Mouse (Mus musculus) liver, embryonic 15.5 days (tissue): ENCODE results near the gene Bglap2. TPM values are rescaled to one million over a fixed set of nuclear protein-coding genes. Genes with fewer than 3 reads are reported as not detected.

Source experiments
- ATAC-seq: fragments of 200-750 bp; cut with Nextera tagmentation; 2 replicates; pipeline ENCODE4 v1.8.0; 2017; ENCODE audit warnings: moderate number of reproducible peaks, mild to moderate bottlenecking, moderate library complexity; ENCODE audit not compliant: insufficient read depth
- H3K27ac ChIP-seq: fragments of 300-500 bp; sonication (generic); replicated peaks from 2 replicates; pipeline ENCODE4 v1.5.1; 2015; ENCODE audit warnings: mild to moderate bottlenecking, inconsistent platforms
- H3K27me3 ChIP-seq: fragments of 300-500 bp; sonication (generic); 2 replicates; pipeline ENCODE4 v1.6.1; 2015; ENCODE audit warnings: mild to moderate bottlenecking, inconsistent platforms
- H3K36me3 ChIP-seq: fragments of 300-500 bp; sonication (generic); replicated peaks from 2 replicates; pipeline ENCODE4 v1.6.1; 2015; ENCODE audit warnings: moderate library complexity, mild to moderate bottlenecking, inconsistent platforms
- H3K4me1 ChIP-seq: fragments of 300-500 bp; sonication (generic); replicated peaks from 2 replicates; pipeline ENCODE4 v1.6.1; 2015; ENCODE audit warnings: inconsistent platforms
- H3K4me2 ChIP-seq: fragments of 300-500 bp; sonication (generic); 2 replicates; pipeline ENCODE4 v1.6.1; 2015; ENCODE audit warnings: moderate library complexity, mild to moderate bottlenecking, inconsistent platforms
- H3K4me3 ChIP-seq: fragments of 300-500 bp; sonication (generic); replicated peaks from 2 replicates; pipeline ENCODE4 v1.5.1; 2015; ENCODE audit warnings: mild to moderate bottlenecking, inconsistent platforms
- H3K9ac ChIP-seq: fragments of 300-500 bp; sonication (generic); 2 replicates; pipeline ENCODE4 v1.6.1; 2015; ENCODE audit warnings: moderate library complexity, mild to moderate bottlenecking, inconsistent platforms
- H3K9me3 ChIP-seq: fragments of 300-500 bp; sonication (generic); replicated peaks from 2 replicates; pipeline ENCODE4 v1.6.1; 2016; ENCODE audit warnings: inconsistent platforms
- WGBS: fragments of 180-500 bp; shearing (Covaris S2); methylation state at CpG from one replicate; pipeline ENCODE4 v1.1.7; 2015; ENCODE audit warnings: mixed read lengths; ENCODE audit not compliant: insufficient replicate concordance; 5-methylcytosine and 5-hydroxymethylcytosine counted together
- polyA plus RNA-seq: library from polyadenylated mRNA; unstranded; fragments of >200 nt; fragmentation: Nextera tagmentation; extraction: Ambion mirVana; gene quantifications from 2 replicates; pipeline ENCODE4 v1.2.1, GENCODE M21; 2015

Gene Bglap2
- polyA plus RNA-seq, 1 experiment from 2014 or later = not detected

GRCm38 (mm10) chr3:88364337-88364736 is 14.2 kb downstream of the Bglap2 start, which contains the start of gene Paqr6:
Paqr6 (plus strand) TSS chr3:88364584.
- H3K27ac ChIP-seq = peak within 1 kb of the TSS; percentile 94
- ATAC-seq = peak; percentile 62

GRCm38 (mm10) chr3:88363700-88364099 is 14.8 kb downstream of the Bglap2 start:
- H3K4me1 ChIP-seq = peaks cover 75% of the 10 kb centered on the region

More at GRCm38 (mm10) chr3:88364337-88364736, 14.2 kb downstream of the Bglap2 start, which contains the start of gene Paqr6:
- Histone ChIP-seq H3K4me1 (peaks cover 74% of the 10 kb centered on the region), H3K9me3 (no peaks in the 10 kb centered on the region), H3K4me3 (peak within 1 kb of the TSS; percentile 59), H3K4me2 (peak within 1 kb of the TSS; percentile 80), H3K9ac (peak within 1 kb of the TSS; percentile 56), H3K27me3 (peaks cover 36% of the 10 kb centered on the region), H3K36me3 (peaks cover 33% of the 10 kb centered on the region)
- WGBS = 6% methylated on average over 16 of the region's 16 CpGs

DNA sequence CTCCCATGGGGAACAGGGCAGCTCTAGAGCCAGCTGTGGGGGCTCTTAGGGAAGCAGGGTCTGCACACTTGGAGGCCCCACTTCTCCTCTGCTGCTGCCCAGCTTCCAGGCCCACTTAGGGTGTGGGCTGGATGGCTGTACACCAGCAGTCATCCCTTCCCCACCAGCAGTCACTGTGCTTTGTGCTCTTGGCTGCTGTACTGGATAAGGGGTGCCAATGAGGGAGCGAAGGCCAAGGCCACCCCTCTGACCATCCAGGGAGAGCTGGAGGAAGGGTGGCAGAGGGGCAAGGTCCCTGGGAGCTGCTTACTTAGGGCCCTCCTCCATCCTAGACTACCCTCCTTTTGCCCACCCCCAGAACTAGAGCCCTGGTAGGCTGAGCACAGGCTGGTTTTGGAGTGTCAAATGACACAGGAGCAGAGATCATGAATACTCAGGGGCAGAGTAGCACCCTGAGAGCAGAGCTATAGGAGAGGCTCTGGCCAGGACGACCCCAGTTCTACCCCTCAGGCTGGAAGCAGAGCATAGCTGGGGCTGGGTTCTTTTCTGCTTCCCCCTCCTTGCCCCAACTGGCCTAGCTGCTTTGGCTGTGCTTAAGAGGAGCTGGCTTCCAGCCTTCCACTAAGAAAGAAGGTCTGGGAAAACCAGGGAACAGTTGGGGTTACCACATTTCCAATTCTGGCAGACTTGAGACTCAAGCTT is 16.7 kb downstream of the Bglap2 start:
- 0 out of 2 replicates have a peak overlapping the region, but pooled peaks have one; percentile 80 for H3K4me2 ChIP-seq
- 68% methylated on average over 2 of the region's 2 CpGs for whole genome bisulfite sequencing
- no peak overlapping the region for H3K4me3 ChIP-seq
- peaks cover 59% of the 10 kb centered on the region for H3K36me3 ChIP-seq
- no peaks in the 10 kb centered on the region for H3K9me3 ChIP-seq
- ATAC-seq = no peak
- peaks cover 69% of the 10 kb centered on the region for H3K4me1 ChIP-seq
- peak overlapping the region; percentile 11; the same call in 1 of the 2 replicates for H3K9ac ChIP-seq
- H3K27me3 ChIP-seq = peaks cover 28% of the 10 kb centered on the region
- H3K27ac ChIP-seq = peak overlapping the region; percentile 94

More at GRCm38 (mm10) chr3:88363700-88364099, 14.8 kb downstream of the Bglap2 start:
- Histone ChIP-seq H3K9ac (peak overlapping the region; percentile 56), H3K36me3 (peaks cover 40% of the 10 kb centered on the region), H3K9me3 (no peaks in the 10 kb centered on the region), H3K27me3 (peaks cover 36% of the 10 kb centered on the region), H3K4me2 (peak overlapping the region; percentile 80), H3K4me3 (peak overlapping the region; percentile 59), H3K27ac (peak overlapping the region; percentile 94)
- peak; percentile 94 for ATAC-seq
- 31% methylated on average over 4 of the region's 4 CpGs for WGBS

- Histone ChIP-seq H3K4me1 (peaks cover 67% of the 10 kb centered on the region), H3K27me3 (peaks cover 21% of the 10 kb centered on the region), H3K4me2 (no peak overlapping the region), H3K27ac (0 out of 2 replicates have a peak overlapping the region, but pooled peaks have one; percentile 10), H3K9me3 (no peaks in the 10 kb centered on the region), H3K4me3 (no peak overlapping the region), H3K36me3 (peaks cover 66% of the 10 kb centered on the region), H3K9ac (no peak overlapping the region)
- WGBS = 46% methylated on average over 6 of the region's 6 CpGs
- ATAC-seq = no peak
These were observed 17.4 kb downstream of the Bglap2 start for GRCm38 (mm10) chr3:88361096-88361495.

DNA sequence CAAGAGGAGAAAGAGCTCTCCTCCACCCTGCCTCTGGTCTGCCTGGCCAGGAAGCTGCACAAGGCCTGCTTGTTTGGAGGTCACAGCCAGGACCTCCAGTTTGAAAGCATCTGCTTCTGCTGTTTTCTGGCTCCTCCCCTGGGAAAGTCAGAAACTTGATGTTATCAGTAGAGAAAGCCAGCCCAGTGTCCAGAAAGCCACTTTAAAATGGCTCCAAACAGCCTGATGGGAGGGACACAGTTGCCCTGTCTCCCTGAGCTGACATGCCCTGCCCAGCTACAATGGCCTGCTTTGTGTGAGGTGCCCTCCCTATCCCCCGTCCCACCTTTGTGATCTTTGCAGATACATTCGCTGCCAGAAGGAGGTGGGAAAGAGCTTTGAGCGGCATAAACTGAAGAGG is 18.5 kb downstream of the Bglap2 start:
- peaks cover 56% of the 10 kb centered on the region for H3K4me1 ChIP-seq
- H3K27ac ChIP-seq = no peak overlapping the region
- ATAC-seq = no peak
- peaks cover 77% of the 10 kb centered on the region for H3K36me3 ChIP-seq
- H3K9ac ChIP-seq = no peak overlapping the region
- H3K27me3 ChIP-seq = peaks cover 10% of the 10 kb centered on the region
- no peak overlapping the region for H3K4me3 ChIP-seq
- no peak overlapping the region for H3K4me2 ChIP-seq
- 76% methylated on average over 3 of the region's 3 CpGs for WGBS
- H3K9me3 ChIP-seq = no peaks in the 10 kb centered on the region

- Histone ChIP-seq H3K4me2 (no peak overlapping the region), H3K4me3 (no peak overlapping the region), H3K4me1 (peaks cover 52% of the 10 kb centered on the region), H3K36me3 (peaks cover 81% of the 10 kb centered on the region), H3K27me3 (peaks cover 6% of the 10 kb centered on the region; the same call in 1 of the 2 replicates), H3K27ac (no peak overlapping the region), H3K9me3 (no peaks in the 10 kb centered on the region), H3K9ac (no peak overlapping the region)
- 77% methylated on average over 5 of the region's 5 CpGs for WGBS
- ATAC-seq = no peak
These were observed 18.9 kb downstream of the Bglap2 start for GRCm38 (mm10) chr3:88359584-88359983.

DNA sequence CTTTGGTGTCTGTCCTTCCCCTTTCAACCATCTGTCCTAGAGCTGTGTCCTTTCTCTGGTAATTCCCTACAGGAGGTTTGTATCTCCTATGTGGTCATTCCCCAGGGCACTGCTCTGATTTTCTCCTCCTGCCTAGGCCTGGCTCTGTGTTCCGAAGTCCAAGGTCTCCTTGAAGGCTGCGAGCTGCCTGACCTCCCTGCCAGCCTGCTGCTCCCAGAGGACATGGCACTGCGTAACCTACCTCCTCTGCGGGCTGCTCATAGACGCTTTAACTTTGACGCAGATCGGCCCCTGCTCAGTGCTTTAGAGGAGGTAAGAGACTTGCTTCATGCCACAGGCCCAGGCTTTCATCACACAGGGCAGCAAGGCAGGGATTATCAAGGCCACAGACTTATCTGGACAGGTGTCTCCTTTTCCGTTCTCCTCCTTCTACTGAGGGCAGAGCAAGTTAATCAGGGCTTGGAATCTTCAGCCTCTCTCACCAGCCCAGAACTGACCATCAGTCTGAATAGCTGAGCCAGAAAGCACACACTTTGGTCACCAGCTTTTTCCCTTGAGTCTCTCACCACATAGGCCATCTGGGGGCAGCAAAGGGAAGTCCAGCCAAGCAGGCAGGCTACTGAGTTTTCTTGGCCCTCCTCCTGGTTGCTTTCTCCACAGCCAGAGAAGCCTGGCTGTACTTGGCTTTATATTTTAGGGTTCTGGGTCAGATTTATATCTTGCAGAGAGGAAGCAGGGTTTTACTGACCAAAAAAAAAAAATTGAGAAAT is 23.9 kb downstream of the Bglap2 start:
- 0 out of 2 replicates have a peak overlapping the region, but pooled peaks have one; percentile 14 for H3K27ac ChIP-seq
- no peak overlapping the region for H3K4me3 ChIP-seq
- H3K4me2 ChIP-seq = no peak overlapping the region
- peaks cover 100% of the 10 kb centered on the region for H3K36me3 ChIP-seq
- no peaks in the 10 kb centered on the region for H3K27me3 ChIP-seq
- no peak for ATAC-seq
- WGBS = 89% methylated on average over 8 of the region's 8 CpGs
- H3K9me3 ChIP-seq = no peaks in the 10 kb centered on the region
- no peak overlapping the region for H3K9ac ChIP-seq
- H3K4me1 ChIP-seq = peaks cover 3% of the 10 kb centered on the region; the same call in 1 of the 2 replicates

- no peak overlapping the region for H3K4me3 ChIP-seq
- H3K9me3 ChIP-seq = no peaks in the 10 kb centered on the region
- no peak for ATAC-seq
- H3K4me2 ChIP-seq = no peak overlapping the region
- H3K9ac ChIP-seq = no peak overlapping the region
- H3K4me1 ChIP-seq = no peaks in the 10 kb centered on the region
- H3K27ac ChIP-seq = no peak overlapping the region
- H3K27me3 ChIP-seq = no peaks in the 10 kb centered on the region
- 90% methylated on average over 9 of the region's 9 CpGs for whole genome bisulfite sequencing
- H3K36me3 ChIP-seq = peaks cover 100% of the 10 kb centered on the region
These were observed 25.6 kb downstream of the Bglap2 start for GRCm38 (mm10) chr3:88352907-88353306.

GRCm38 (mm10) chr3:88350732-88351131 is 27.8 kb downstream of the Bglap2 start:
- Histone ChIP-seq H3K4me2 (no peak overlapping the region), H3K4me1 (no peaks in the 10 kb centered on the region), H3K27ac (no peak overlapping the region), H3K9ac (no peak overlapping the region), H3K27me3 (no peaks in the 10 kb centered on the region), H3K36me3 (peaks cover 100% of the 10 kb centered on the region), H3K4me3 (no peak overlapping the region), H3K9me3 (no peaks in the 10 kb centered on the region)
- WGBS = 86% methylated on average over 13 of the region's 13 CpGs
- no peak for ATAC-seq

GRCm38 (mm10) chr3:88339006-88339405 is 39.5 kb downstream of the Bglap2 start:
- Histone ChIP-seq H3K36me3 (peaks cover 37% of the 10 kb centered on the region), H3K4me1 (peaks cover 65% of the 10 kb centered on the region), H3K4me3 (peak overlapping the region; percentile 73), H3K9ac (peak overlapping the region; percentile 39), H3K27me3 (no peaks in the 10 kb centered on the region), H3K9me3 (no peaks in the 10 kb centered on the region), H3K27ac (peak overlapping the region; percentile 96), H3K4me2 (peak overlapping the region; percentile 84)
- no peak for ATAC-seq
- 57% methylated on average over 3 of the region's 3 CpGs for WGBS

DNA sequence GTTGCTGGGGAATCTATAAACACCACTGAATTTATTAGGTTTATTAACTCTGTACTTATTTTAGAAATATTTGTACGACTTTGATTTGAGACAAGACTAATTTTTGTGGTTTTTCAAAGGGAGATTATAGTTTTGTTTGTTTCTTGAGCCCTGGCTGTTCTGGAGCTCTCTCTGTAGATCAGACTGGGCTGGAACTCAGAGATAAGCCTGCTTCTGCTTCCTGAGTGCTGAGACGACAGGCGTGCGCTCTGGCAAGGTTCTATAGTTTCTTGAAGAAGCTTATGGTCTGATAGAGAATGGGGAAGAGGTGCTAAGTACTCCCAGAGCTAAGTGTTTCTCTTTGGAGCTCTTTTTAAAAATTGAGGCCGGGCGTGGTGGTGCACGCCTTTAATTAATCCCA is 40.2 kb downstream of the Bglap2 start:
- no peaks in the 10 kb centered on the region for H3K9me3 ChIP-seq
- H3K4me1 ChIP-seq = peaks cover 72% of the 10 kb centered on the region
- WGBS = 14% methylated on average over 7 of the region's 7 CpGs
- no peaks in the 10 kb centered on the region for H3K27me3 ChIP-seq
- H3K27ac ChIP-seq = peak overlapping the region; percentile 96
- peak overlapping the region; percentile 84 for H3K4me2 ChIP-seq
- peak overlapping the region; percentile 73 for H3K4me3 ChIP-seq
- H3K9ac ChIP-seq = peak overlapping the region; percentile 39
- peak; percentile 41 for ATAC-seq
- H3K36me3 ChIP-seq = peaks cover 30% of the 10 kb centered on the region
